Mouse (Mus musculus): ENCODE measurements around the gene Nsg2. TPM values are rescaled to one million over a fixed set of nuclear protein-coding genes. Genes with fewer than 3 reads are reported as not detected.

Gene Nsg2
- 12.0 TPM for polyA plus RNA-seq (2014; fragmentation: Illumina TruSeq; extraction: RNeasy Lipid Tissue Mini Kit (QIAGEN cat#74804); ENCODE audit: low read depth, low replicate concordance)

GRCm38 (mm10) chr11:32000281-32000680 is at the start of gene Nsg2:
Nsg2 (plus strand) TSS chr11:32000463.

GRCm38 (mm10) chr11:31965256-31966134 is 34.8 kb upstream of the Nsg2 start, which contains the start of gene 4930524B15Rik:
4930524B15Rik (plus strand) TSS chr11:31965592.

Other genes with a start within 250 kb of the Nsg2 start
- 168 TPM for gene Cpeb4, start 128.3 kb upstream of the Nsg2 start, polyA plus RNA-seq (2014; fragmentation: Illumina TruSeq; extraction: RNeasy Lipid Tissue Mini Kit (QIAGEN cat#74804); ENCODE audit: low read depth, low replicate concordance)
- gene 4930524B15Rik, start 34.9 kb upstream of the Nsg2 start, polyA plus RNA-seq (2014; fragmentation: Illumina TruSeq; extraction: RNeasy Lipid Tissue Mini Kit (QIAGEN cat#74804); ENCODE audit: low read depth, low replicate concordance): not detected
- gene Il9r, start 199.8 kb downstream of the Nsg2 start, polyA plus RNA-seq (2014; fragmentation: Illumina TruSeq; extraction: RNeasy Lipid Tissue Mini Kit (QIAGEN cat#74804); ENCODE audit: low read depth, low replicate concordance): 0.98 TPM
- gene Snrnp25, start 205.0 kb downstream of the Nsg2 start, polyA plus RNA-seq (2014; fragmentation: Illumina TruSeq; extraction: RNeasy Lipid Tissue Mini Kit (QIAGEN cat#74804); ENCODE audit: low read depth, low replicate concordance): 5.9 TPM
- gene Rhbdf1, start 221.8 kb downstream of the Nsg2 start, polyA plus RNA-seq (2014; fragmentation: Illumina TruSeq; extraction: RNeasy Lipid Tissue Mini Kit (QIAGEN cat#74804); ENCODE audit: low read depth, low replicate concordance): 0.28 TPM
- 6.3 TPM for gene Mpg, start 226.0 kb downstream of the Nsg2 start, polyA plus RNA-seq (2014; fragmentation: Illumina TruSeq; extraction: RNeasy Lipid Tissue Mini Kit (QIAGEN cat#74804); ENCODE audit: low read depth, low replicate concordance)